Mouse (Mus musculus) forebrain, embryonic 12.5 days (tissue): ENCODE results near the gene Ocln. TPM values are rescaled to one million over a fixed set of nuclear protein-coding genes. Genes with fewer than 3 reads are reported as not detected.
"Not testable (repeated sequence)": the region's sequence is repeated elsewhere in the genome, so short reads cannot be mapped to it uniquely, and the experiment has no call there.

Source experiments
- ATAC-seq: fragments of 200-750 bp; cut with Nextera tagmentation; 2 replicates; pipeline ENCODE4 v1.8.0; 2017; ENCODE audit warnings: moderate TSS enrichment; ENCODE audit not compliant: low FRiP score
- H3K27ac ChIP-seq: fragments of 300-500 bp; sonication (generic); 2 replicates; pipeline ENCODE4 v1.5.1; 2016; ENCODE audit warnings: mild to moderate bottlenecking
- H3K27me3 ChIP-seq: fragments of 300-500 bp; sonication (generic); 2 replicates; pipeline ENCODE4 v1.6.1; 2016; ENCODE audit warnings: mild to moderate bottlenecking
- H3K36me3 ChIP-seq: fragments of 300-500 bp; sonication (generic); replicated peaks from 2 replicates; pipeline ENCODE4 v1.6.1; 2016; ENCODE audit warnings: mild to moderate bottlenecking
- H3K4me1 ChIP-seq: fragments of 300-500 bp; sonication (generic); 2 replicates; pipeline ENCODE4 v1.6.1; 2016
- H3K4me2 ChIP-seq: fragments of 300-500 bp; sonication (generic); 2 replicates; pipeline ENCODE4 v1.6.1; 2016; ENCODE audit warnings: mild to moderate bottlenecking, moderate library complexity
- H3K4me3 ChIP-seq: fragments of 300-500 bp; sonication (generic); replicated peaks from 2 replicates; pipeline ENCODE4 v1.5.1; 2016; ENCODE audit warnings: mild to moderate bottlenecking
- H3K9ac ChIP-seq: fragments of 300-500 bp; sonication (generic); 2 replicates; pipeline ENCODE4 v1.6.1; 2016; ENCODE audit warnings: mild to moderate bottlenecking
- H3K9me3 ChIP-seq: fragments of 300-500 bp; sonication (generic); 2 replicates; pipeline ENCODE4 v1.6.1; 2016
- WGBS: fragments of 180-500 bp; shearing (Covaris S2); methylation state at CpG from one replicate; pipeline ENCODE4 v1.1.7; 2016; 5-methylcytosine and 5-hydroxymethylcytosine counted together
- polyA plus RNA-seq: library from polyadenylated mRNA; unstranded; fragments of >200 nt; fragmentation: Nextera tagmentation; extraction: Ambion mirVana; gene quantifications from 2 replicates; pipeline ENCODE4 v1.2.1, GENCODE M21; 2016

The Ocln gene
- polyA plus RNA-seq, 1 experiment from 2014 or later: 3.4 TPM

DNA sequence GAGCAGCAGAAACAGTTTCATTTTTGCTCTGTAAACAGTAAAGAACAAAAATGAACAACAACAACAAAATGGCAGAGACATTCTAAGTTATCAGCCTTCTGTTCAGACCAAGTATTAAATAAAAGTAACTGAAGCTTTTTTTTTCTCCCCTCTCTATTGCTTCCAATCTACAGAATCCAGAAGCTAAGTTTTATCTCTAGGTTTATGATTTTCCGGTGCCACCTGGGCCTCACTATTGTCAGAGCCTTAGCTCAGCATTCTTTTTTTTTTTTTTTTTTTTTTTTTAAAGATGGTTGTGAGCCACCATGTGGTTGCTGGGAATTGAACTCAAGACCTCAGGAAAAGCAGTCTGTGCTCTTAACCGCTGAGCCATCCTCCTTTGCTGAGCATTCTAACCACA is 39.7 kb downstream of the Ocln start:
- Histone ChIP-seq H3K27ac (no peak overlapping the region), H3K4me1 (peaks cover 3% of the 10 kb centered on the region; the same call in 1 of the 2 replicates), H3K9me3 (no peaks in the 10 kb centered on the region), H3K9ac (no peak overlapping the region), H3K27me3 (no peaks in the 10 kb centered on the region), H3K4me3 (no peak overlapping the region), H3K36me3 (no peaks in the 10 kb centered on the region), H3K4me2 (no peak overlapping the region)
- WGBS: 83% methylated on average over 2 of the region's 2 CpGs
- ATAC-seq: no peak

DNA sequence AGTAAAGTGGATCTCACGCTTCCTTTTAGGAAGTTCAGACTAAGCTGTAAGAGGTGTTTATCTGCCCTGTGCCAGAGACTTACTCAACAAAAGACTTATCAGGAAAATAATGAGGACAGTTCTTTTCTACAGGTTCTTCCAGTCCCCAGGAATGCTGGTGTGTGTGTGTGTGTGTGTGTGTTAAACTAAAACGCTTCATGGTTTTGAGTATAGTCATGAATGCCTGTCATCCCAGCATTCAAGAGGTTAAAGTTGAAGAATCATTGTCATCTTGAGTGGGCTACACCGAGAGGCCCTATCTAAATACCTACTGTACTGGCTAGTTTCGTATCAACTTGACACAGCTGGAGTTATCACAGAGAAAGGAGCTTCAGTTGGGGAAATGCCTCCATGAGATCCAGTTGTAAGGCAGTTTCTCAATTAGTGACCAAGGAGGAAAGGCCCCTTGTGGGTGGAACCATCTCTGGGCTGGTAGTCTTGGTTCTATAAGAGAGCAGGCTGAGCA is 40.6 kb downstream of the Ocln start:
- Histone ChIP-seq H3K4me2 (no peak overlapping the region), H3K36me3 (no peaks in the 10 kb centered on the region), H3K4me1 (peaks cover 3% of the 10 kb centered on the region; the same call in 1 of the 2 replicates), H3K27me3 (no peaks in the 10 kb centered on the region), H3K9me3 (no peaks in the 10 kb centered on the region), H3K27ac (no peak overlapping the region), H3K4me3 (no peak overlapping the region), H3K9ac (no peak overlapping the region)
- no peak for ATAC-seq
- 80% methylated on average over 4 of the region's 4 CpGs for WGBS

DNA sequence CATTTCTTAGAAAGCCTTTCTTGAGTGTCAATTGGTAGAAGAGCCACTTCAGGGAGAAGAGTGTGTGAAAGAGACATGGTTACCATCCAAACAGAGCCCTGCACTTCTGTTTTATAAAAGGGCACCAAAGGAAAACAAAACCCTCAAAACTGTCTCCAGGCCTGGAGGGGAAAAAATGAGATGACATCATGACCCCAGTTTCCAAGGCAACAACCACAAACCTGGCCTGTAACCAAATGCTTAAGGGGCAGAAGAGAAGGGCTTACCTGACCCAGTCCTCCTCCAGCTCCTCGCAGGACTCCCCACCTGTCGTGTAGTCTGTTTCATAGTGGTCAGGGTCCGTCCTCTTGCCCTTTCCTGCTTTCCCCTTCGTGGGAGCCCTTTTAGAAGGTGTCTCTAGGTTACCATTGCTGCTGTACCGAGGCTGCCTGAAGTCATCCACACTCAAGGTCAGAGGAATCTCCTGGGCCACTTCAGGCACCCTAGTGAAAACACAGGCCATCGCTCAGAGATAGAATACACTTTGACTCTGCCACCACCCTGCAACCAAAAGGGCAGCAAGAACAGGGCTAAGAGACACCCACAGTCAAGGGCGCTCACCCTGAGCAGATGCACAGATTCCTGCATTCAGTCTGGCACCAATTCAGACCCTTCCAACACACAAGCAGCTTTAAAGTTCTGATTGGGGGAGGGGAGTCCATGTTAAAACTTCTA is 41.2 kb downstream of the Ocln start:
- Histone ChIP-seq H3K9ac (no peak overlapping the region), H3K4me1 (peaks cover 2% of the 10 kb centered on the region; the same call in 1 of the 2 replicates), H3K4me3 (no peak overlapping the region), H3K9me3 (no peaks in the 10 kb centered on the region), H3K4me2 (no peak overlapping the region), H3K36me3 (no peaks in the 10 kb centered on the region), H3K27me3 (no peaks in the 10 kb centered on the region), H3K27ac (no peak overlapping the region)
- 75% methylated on average over 7 of the region's 7 CpGs for WGBS
- no peak for ATAC-seq

DNA sequence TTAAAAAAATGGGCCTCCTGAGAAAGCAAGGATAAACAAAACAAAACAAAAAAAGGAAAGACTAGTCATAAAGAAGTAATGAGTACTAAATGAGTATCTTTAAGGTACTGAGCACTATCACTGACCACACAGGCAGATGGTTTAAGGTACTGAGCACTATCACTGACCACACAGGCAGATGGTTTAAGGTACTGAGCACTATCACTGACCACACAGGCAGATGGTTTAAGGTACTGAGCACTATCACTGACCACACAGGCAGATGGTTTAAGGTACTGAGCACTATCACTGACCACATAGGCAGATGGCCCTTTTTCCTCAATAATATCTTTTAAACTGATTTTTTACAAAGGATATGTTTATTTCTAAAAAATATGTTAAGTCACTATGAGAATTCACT is 52.9 kb downstream of the Ocln start:
- ATAC-seq, H3K4me1 ChIP-seq, H3K27ac ChIP-seq, H3K27me3 ChIP-seq, H3K9ac ChIP-seq, H3K9me3 ChIP-seq, H3K4me2 ChIP-seq, H3K4me3 ChIP-seq, H3K36me3 ChIP-seq: not testable (repeated sequence)

DNA sequence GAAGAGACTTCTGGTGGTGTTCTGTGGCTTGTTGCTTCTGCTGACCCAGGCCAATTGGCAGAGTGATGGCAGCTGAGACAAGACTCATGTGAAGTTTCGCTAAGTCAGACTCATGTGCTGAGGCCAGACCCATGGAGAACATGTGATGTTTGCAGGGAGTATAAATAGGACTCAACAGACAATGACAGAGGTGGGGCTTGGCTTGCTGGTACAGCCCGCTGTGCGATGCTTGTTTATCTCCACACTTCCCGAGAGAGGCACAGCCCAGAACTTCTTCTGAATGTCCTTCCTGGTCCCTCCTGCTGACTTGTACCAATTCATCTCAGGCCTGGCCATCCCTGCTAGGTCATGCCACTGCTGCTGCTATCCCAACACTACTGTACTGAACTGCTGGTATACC is 57.2 kb downstream of the Ocln start:
- H3K4me2 ChIP-seq: no peak overlapping the region
- H3K4me1 ChIP-seq: peaks cover 13% of the 10 kb centered on the region
- no peak overlapping the region for H3K9ac ChIP-seq
- no peaks in the 10 kb centered on the region for H3K27me3 ChIP-seq
- no peak overlapping the region for H3K4me3 ChIP-seq
- no peaks in the 10 kb centered on the region for H3K36me3 ChIP-seq
- no peak for ATAC-seq
- 90% methylated on average over 4 of the region's 4 CpGs for WGBS
- H3K27ac ChIP-seq: no peak overlapping the region
- no peaks in the 10 kb centered on the region for H3K9me3 ChIP-seq

DNA sequence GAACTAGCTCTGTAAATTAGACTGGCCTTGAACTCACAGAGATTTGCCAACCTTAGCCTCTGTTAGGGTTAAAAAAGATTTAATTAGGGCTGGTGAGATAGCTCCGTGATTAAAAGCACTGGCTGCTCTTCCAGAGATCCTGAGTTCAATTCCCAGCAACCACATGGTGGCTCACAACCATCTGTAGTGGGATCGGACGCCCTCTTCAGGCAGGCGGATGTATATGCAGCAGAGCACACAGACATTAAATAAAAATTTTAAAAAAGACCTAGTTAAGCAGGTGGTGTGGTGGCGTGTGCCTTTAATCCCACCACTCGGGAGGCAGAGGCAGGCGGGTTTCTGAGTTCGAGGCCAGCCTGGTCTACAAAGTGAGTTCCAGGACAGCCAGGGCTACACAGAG is 58.1 kb downstream of the Ocln start:
- H3K27me3 ChIP-seq, H3K4me3 ChIP-seq, H3K4me2 ChIP-seq, H3K36me3 ChIP-seq, H3K9me3 ChIP-seq, ATAC-seq, H3K27ac ChIP-seq, H3K9ac ChIP-seq: not testable (repeated sequence)
- 63% methylated on average over 8 of the region's 8 CpGs for WGBS
- peaks cover 13% of the 10 kb centered on the region for H3K4me1 ChIP-seq

DNA sequence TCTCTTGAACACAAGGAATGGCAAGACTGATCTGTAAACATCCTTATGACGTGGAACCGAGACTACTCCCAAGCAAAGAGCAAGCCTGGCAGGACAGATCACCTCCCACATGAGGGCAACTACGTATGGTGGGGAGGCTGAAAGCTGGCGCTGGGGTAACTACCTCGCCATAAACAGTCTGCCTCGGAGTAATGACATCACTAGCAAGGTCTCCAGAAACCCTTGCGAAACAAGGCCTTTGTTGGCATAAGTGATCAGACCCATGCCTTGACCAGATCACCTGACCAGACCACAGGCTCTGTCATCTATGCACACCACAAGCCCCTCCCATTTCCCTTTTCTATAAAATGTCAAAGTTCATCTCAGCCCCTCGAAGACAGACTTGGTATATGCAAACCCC is 59.2 kb downstream of the Ocln start:
- Histone ChIP-seq H3K36me3 (peaks cover 10% of the 10 kb centered on the region), H3K9ac (no peak overlapping the region), H3K9me3 (no peaks in the 10 kb centered on the region), H3K4me1 (peaks cover 13% of the 10 kb centered on the region), H3K27me3 (no peaks in the 10 kb centered on the region), H3K4me2 (no peak overlapping the region), H3K27ac (no peak overlapping the region), H3K4me3 (no peak overlapping the region)
- 86% methylated on average over 8 of the region's 8 CpGs for WGBS
- ATAC-seq: no peak

DNA sequence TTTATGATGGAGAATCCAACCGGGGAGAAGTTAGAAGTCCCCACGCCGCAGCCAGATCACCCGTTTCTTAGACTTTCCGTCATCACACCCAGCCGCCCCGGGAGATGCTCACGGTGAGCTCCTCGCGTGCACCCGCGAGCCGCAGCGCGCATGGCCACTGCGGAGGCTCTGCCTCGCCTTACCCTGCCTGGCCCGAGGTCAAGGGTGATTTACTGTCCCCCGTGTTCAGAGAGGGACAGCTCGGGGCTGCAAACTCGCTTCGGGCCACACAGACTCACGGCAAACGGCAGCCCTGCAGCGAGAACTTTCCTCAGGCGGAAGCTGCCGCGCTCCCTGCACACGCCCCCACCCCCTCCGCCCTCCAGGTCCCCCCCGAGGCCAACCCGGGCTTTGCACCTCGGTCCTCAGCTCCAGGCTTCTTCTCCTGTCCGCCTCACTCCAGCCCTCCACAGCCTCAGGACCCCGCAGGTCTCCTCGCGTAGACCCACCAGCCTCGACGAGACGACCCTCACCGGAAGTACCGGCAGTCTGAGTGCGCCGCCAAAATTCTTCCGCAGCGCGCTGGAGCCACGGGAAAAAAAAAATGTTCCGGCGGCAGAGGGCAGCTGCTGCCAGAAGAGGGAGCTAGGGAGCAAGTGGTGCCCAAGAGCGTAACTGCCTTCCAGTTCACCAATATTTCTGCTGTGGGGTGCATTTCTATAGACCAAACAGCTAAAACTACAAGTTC is 60.3 kb downstream of the Ocln start, which contains the start of gene Gtf2h2:
Gene Gtf2h2, minus strand, starts transcription at position 519 of the 727 bp plus-strand sequence.
- peak within 1 kb of the TSS; percentile 64 for H3K4me2 ChIP-seq
- H3K9ac ChIP-seq: peak within 1 kb of the TSS; percentile 83
- no peaks in the 10 kb centered on the region for H3K9me3 ChIP-seq
- H3K4me3 ChIP-seq: peak within 1 kb of the TSS; percentile 92
- H3K36me3 ChIP-seq: peaks cover 21% of the 10 kb centered on the region
- H3K4me1 ChIP-seq: peaks cover 13% of the 10 kb centered on the region
- WGBS: under 1% methylated on average over 49 of the region's 51 CpGs
- peak within 1 kb of the TSS; percentile 89 for H3K27ac ChIP-seq
- no peaks in the 10 kb centered on the region for H3K27me3 ChIP-seq
- ATAC-seq: peak; percentile 88

DNA sequence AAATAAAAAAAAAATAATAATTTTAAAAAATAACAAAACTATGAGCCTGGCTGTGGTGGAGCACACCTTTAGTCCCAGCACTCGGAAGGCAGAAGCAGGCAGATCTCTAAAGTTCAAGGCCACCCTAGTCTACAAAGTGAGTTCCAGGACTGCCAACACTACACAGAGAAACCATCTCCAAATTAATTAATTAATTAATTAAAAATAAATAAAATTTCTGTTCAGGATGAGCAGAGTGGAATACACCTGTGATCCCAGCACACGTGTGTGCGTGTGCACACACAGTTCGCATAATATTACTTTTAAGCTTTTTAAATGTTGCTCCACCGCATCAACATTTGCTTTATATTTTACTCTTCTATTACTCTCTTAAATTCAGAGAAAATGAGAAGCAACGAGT is 60.9 kb downstream of the Ocln start:
- H3K9ac ChIP-seq: peak overlapping the region; percentile 83
- H3K4me2 ChIP-seq: peak overlapping the region; percentile 64
- H3K4me1 ChIP-seq: peaks cover 13% of the 10 kb centered on the region
- WGBS: 17% methylated on average over 6 of the region's 6 CpGs
- no peak overlapping the region; the same call in 1 of the 2 replicates for H3K27ac ChIP-seq
- no peaks in the 10 kb centered on the region for H3K27me3 ChIP-seq
- H3K4me3 ChIP-seq: peak overlapping the region; percentile 92
- H3K9me3 ChIP-seq: no peaks in the 10 kb centered on the region
- ATAC-seq: peak; percentile 5; the same call in 1 of the 2 replicates
- peaks cover 27% of the 10 kb centered on the region for H3K36me3 ChIP-seq

DNA sequence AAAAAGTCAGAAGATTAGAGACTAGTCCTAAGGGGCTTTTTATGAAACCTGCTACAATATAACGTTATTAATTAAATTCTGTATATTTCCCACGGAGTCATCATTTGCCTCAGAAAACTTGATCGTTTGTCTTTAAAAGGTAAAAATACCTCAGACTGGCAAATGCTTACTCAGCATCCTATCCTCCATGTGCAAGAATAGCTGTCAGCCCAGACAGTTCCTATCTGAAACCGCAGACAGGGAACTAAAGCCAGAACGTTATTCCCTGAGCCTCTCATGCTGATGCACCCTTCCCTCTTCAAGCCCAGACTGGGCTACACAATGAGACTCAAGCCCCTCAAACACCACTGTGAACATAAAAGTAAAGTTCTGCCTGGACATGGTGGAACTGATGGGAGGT is 62.1 kb downstream of the Ocln start:
- no peak for ATAC-seq

DNA sequence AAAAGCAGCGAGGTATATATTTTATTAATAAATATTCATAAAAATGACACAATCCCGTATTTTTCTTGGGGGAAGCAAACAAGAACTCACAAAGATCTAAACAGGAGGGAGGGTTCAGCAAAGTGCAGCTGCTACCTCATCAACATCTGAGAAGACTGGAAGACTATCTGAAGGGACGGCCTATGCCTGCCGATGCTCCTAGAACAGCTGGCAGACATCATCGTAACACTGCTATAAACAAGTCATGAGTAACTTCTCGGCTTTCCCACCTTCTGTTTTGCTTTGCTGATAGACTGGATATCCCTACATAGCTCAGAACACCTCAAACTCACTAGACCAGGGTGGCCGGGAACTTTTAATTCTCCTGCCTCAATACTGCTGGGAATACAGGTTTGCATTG is 68.9 kb downstream of the Ocln start:
- H3K9me3 ChIP-seq: no peaks in the 10 kb centered on the region
- WGBS: 93% methylated on average over 7 of the region's 7 CpGs
- H3K4me1 ChIP-seq: no peaks in the 10 kb centered on the region
- H3K36me3 ChIP-seq: peaks cover 64% of the 10 kb centered on the region
- H3K27ac ChIP-seq: no peak overlapping the region
- no peak overlapping the region for H3K4me2 ChIP-seq
- H3K4me3 ChIP-seq: no peak overlapping the region
- H3K9ac ChIP-seq: no peak overlapping the region
- ATAC-seq: no peak
- no peaks in the 10 kb centered on the region for H3K27me3 ChIP-seq

More for the DNA sequence above, 62.1 kb downstream of the Ocln start:
- Histone ChIP-seq H3K9me3 (no peaks in the 10 kb centered on the region), H3K4me2 (no peak overlapping the region), H3K9ac (no peak overlapping the region), H3K4me1 (peaks cover 13% of the 10 kb centered on the region), H3K4me3 (no peak overlapping the region), H3K27me3 (no peaks in the 10 kb centered on the region), H3K36me3 (peaks cover 30% of the 10 kb centered on the region), H3K27ac (no peak overlapping the region)
- 90% methylated on average over 5 of the region's 5 CpGs for WGBS

DNA sequence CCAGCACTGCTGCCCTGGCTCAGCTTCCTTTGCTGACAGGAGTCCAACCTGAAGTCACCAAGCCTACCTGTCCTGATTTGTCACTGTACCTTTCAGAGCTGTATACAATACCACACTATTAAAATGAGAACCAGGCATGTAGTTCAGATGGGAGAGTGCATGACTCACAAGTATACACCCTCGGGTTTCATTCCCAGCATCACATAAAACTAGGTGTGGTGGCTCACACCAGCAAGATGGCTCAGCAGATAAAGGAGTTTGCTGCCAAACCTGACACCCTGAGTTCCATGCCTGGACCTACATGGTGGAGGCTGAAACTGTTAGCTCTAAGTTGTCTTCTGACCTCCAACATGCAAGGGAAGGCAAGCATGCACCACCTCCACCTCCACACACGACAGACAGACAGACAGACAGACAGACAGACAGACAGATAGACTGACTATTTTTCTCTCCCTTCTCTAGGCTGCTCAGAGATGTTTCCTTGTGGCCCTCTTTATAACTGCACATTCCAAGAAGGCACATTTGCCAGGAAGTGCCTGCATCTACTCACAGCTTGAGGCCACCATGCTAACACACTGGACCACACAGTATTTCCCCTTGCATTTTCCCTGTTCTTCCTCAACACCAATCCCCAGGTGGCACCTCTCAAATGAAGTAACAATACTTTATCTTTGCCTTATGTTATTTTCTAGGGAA is 88.8 kb downstream of the Ocln start:
- Histone ChIP-seq H3K4me3 (no peak overlapping the region), H3K4me1 (no peaks in the 10 kb centered on the region), H3K4me2 (no peak overlapping the region), H3K9me3 (peaks cover 8% of the 10 kb centered on the region; the same call in 1 of the 2 replicates), H3K9ac (no peak overlapping the region), H3K27me3 (no peaks in the 10 kb centered on the region), H3K27ac (no peak overlapping the region), H3K36me3 (peaks cover 48% of the 10 kb centered on the region)
- no peak for ATAC-seq
- 98% methylated on average over 2 of the region's 2 CpGs for WGBS
